Mouse (Mus musculus): ENCODE results near the gene Eif5b. TPM values are rescaled to one million over a fixed set of nuclear protein-coding genes. Genes with fewer than 3 reads are reported as not detected.
"Not testable (repeated sequence)": the region's sequence is repeated elsewhere in the genome, so short reads cannot be mapped to it uniquely, and the experiment has no call there.

The Eif5b gene
- total and polyA plus RNA-seq, 2 experiments from 2014 or later, result 18.2 to 20.7 TPM

GRCm38 (mm10) chr1:38049562-38049961 lies 51.8 kb downstream of the Eif5b start:
- ATAC-seq (no peak), DNase-seq (ENCODE audit: low spot score) (no peak)
- no peak for TF ChIP-seq CTCF (IDR thresholded peaks at IDR 0.05; ENCODE audit: low read depth)
- H3K36me3 ChIP-seq (ENCODE audit: insufficient read depth, low read length), result peaks cover 84% of the 10 kb centered on the region
- no peak overlapping the region for H3K4me2 ChIP-seq (ENCODE audit: low read depth, low read length)
- H3K9me3 ChIP-seq (ENCODE audit: low read length), result no peaks in the 10 kb centered on the region
- H3K9ac ChIP-seq (replicated peaks; ENCODE audit: low read length), result no peak overlapping the region
- no peaks in the 10 kb centered on the region for H3K27me3 ChIP-seq (ENCODE audit: insufficient read depth, low read length)
- H3K4me1 ChIP-seq (ENCODE audit: insufficient read depth, low read length), result no peaks in the 10 kb centered on the region
- no peak overlapping the region for H3K27ac ChIP-seq
- no peak overlapping the region for H3K4me3 ChIP-seq (ENCODE audit: low read length)
- WGBS, result 67% methylated on average over 4 of the region's 4 CpGs

- H3K27ac ChIP-seq, result no peak overlapping the region
- H3K4me3 ChIP-seq (ENCODE audit: low read length), result no peak overlapping the region
- no peak for TF ChIP-seq CTCF (IDR thresholded peaks at IDR 0.05; ENCODE audit: low read depth)
- WGBS, result 93% methylated on average over 5 of the region's 5 CpGs
- H3K9ac ChIP-seq (replicated peaks; ENCODE audit: low read length), result no peak overlapping the region
- DNase-seq (ENCODE audit: low spot score), result no peak
- H3K4me2 ChIP-seq (ENCODE audit: low read depth, low read length), result no peak overlapping the region
- no peaks in the 10 kb centered on the region for H3K4me1 ChIP-seq (ENCODE audit: insufficient read depth, low read length)
- no peaks in the 10 kb centered on the region for H3K27me3 ChIP-seq (ENCODE audit: insufficient read depth, low read length)
- peaks cover 73% of the 10 kb centered on the region for H3K36me3 ChIP-seq (ENCODE audit: insufficient read depth, low read length)
- no peak for ATAC-seq
- H3K9me3 ChIP-seq (ENCODE audit: low read length), result no peaks in the 10 kb centered on the region
Measured at GRCm38 (mm10) chr1:38055176-38055575, 57.4 kb downstream of the Eif5b start.

GRCm38 (mm10) chr1:38058417-38058816 lies 60.6 kb downstream of the Eif5b start:
- 79% methylated on average over 6 of the region's 6 CpGs for WGBS
- no peak overlapping the region for H3K9ac ChIP-seq (replicated peaks; ENCODE audit: low read length)
- no peak for DNase-seq (ENCODE audit: low spot score)
- H3K27ac ChIP-seq, result no peak overlapping the region
- H3K4me2 ChIP-seq (ENCODE audit: low read depth, low read length), result no peak overlapping the region
- H3K9me3 ChIP-seq (ENCODE audit: low read length), result no peaks in the 10 kb centered on the region
- TF ChIP-seq CTCF (IDR thresholded peaks at IDR 0.05; ENCODE audit: low read depth), result no peak
- no peaks in the 10 kb centered on the region for H3K27me3 ChIP-seq (ENCODE audit: insufficient read depth, low read length)
- no peak for ATAC-seq
- no peak overlapping the region for H3K4me3 ChIP-seq (ENCODE audit: low read length)
- H3K36me3 ChIP-seq (ENCODE audit: insufficient read depth, low read length), result peaks cover 61% of the 10 kb centered on the region
- H3K4me1 ChIP-seq (ENCODE audit: insufficient read depth, low read length), result no peaks in the 10 kb centered on the region

GRCm38 (mm10) chr1:38062156-38062555 lies 64.3 kb downstream of the Eif5b start:
- H3K9me3 ChIP-seq (ENCODE audit: low read length); H3K27ac ChIP-seq; ATAC-seq; H3K4me3 ChIP-seq (ENCODE audit: low read length); H3K4me2 ChIP-seq (ENCODE audit: low read depth, low read length); H3K9ac ChIP-seq (replicated peaks; ENCODE audit: low read length); H3K27me3 ChIP-seq (ENCODE audit: insufficient read depth, low read length); H3K4me1 ChIP-seq (ENCODE audit: insufficient read depth, low read length); DNase-seq (ENCODE audit: low spot score): not testable (repeated sequence)
- peaks cover 46% of the 10 kb centered on the region for H3K36me3 ChIP-seq (ENCODE audit: insufficient read depth, low read length)
- WGBS, result 95% methylated on average over 2 of the region's 2 CpGs

- H3K4me1 ChIP-seq (ENCODE audit: insufficient read depth, low read length), result no peaks in the 10 kb centered on the region
- 96% methylated on average over 10 of the region's 10 CpGs for WGBS
- ATAC-seq (no peak), DNase-seq (ENCODE audit: low spot score) (no peak)
- H3K4me2 ChIP-seq (ENCODE audit: low read depth, low read length), result no peak overlapping the region
- H3K9ac ChIP-seq (replicated peaks; ENCODE audit: low read length), result no peak overlapping the region
- TF ChIP-seq CTCF (IDR thresholded peaks at IDR 0.05; ENCODE audit: low read depth), result no peak
- H3K27me3 ChIP-seq (ENCODE audit: insufficient read depth, low read length), result no peaks in the 10 kb centered on the region
- H3K27ac ChIP-seq, result no peak overlapping the region
- no peak overlapping the region for H3K4me3 ChIP-seq (ENCODE audit: low read length)
- H3K9me3 ChIP-seq (ENCODE audit: low read length), result no peaks in the 10 kb centered on the region
- peaks cover 35% of the 10 kb centered on the region for H3K36me3 ChIP-seq (ENCODE audit: insufficient read depth, low read length)
Measured at GRCm38 (mm10) chr1:38067276-38067675, 69.5 kb downstream of the Eif5b start.

- no peaks in the 10 kb centered on the region for H3K9me3 ChIP-seq (ENCODE audit: low read length)
- H3K36me3 ChIP-seq (ENCODE audit: insufficient read depth, low read length), result peaks cover 24% of the 10 kb centered on the region
- no peaks in the 10 kb centered on the region for H3K27me3 ChIP-seq (ENCODE audit: insufficient read depth, low read length)
- H3K27ac ChIP-seq, result no peak overlapping the region
- H3K4me3 ChIP-seq (ENCODE audit: low read length), result no peak overlapping the region
- H3K4me1 ChIP-seq (ENCODE audit: insufficient read depth, low read length), result no peaks in the 10 kb centered on the region
- no peak for TF ChIP-seq CTCF (IDR thresholded peaks at IDR 0.05; ENCODE audit: low read depth)
- no peak for DNase-seq (ENCODE audit: low spot score)
- no peak overlapping the region for H3K4me2 ChIP-seq (ENCODE audit: low read depth, low read length)
- no peak overlapping the region for H3K9ac ChIP-seq (replicated peaks; ENCODE audit: low read length)
- 82% methylated on average over 8 of the region's 8 CpGs for WGBS
- no peak for ATAC-seq
Measured at GRCm38 (mm10) chr1:38071326-38071725, 73.5 kb downstream of the Eif5b start.

- H3K27me3 ChIP-seq (ENCODE audit: insufficient read depth, low read length), result no peaks in the 10 kb centered on the region
- H3K27ac ChIP-seq, result no peak overlapping the region
- DNase-seq (ENCODE audit: low spot score) (no peak), ATAC-seq (no peak)
- TF ChIP-seq CTCF (IDR thresholded peaks at IDR 0.05; ENCODE audit: low read depth), result no peak
- H3K9ac ChIP-seq (replicated peaks; ENCODE audit: low read length), result no peak overlapping the region
- WGBS, result 72% methylated on average over 8 of the region's 8 CpGs
- H3K4me1 ChIP-seq (ENCODE audit: insufficient read depth, low read length), result no peaks in the 10 kb centered on the region
- H3K4me2 ChIP-seq (ENCODE audit: low read depth, low read length), result no peak overlapping the region
- no peaks in the 10 kb centered on the region for H3K9me3 ChIP-seq (ENCODE audit: low read length)
- H3K4me3 ChIP-seq (ENCODE audit: low read length), result no peak overlapping the region
- H3K36me3 ChIP-seq (ENCODE audit: insufficient read depth, low read length), result peaks cover 11% of the 10 kb centered on the region; the same call in 1 of the 2 replicates
Measured at GRCm38 (mm10) chr1:38081316-38081715, 83.5 kb downstream of the Eif5b start.
